ENCODE assay signal across 9 mouse cellular contexts in genomic region chr7:130867256-130867655, GRCm38 (mm10). TPM values are rescaled to one million over a fixed set of nuclear protein-coding genes. Genes with fewer than 3 reads are reported as not detected.
DNase-seq lines count a peak whose midpoint lies in the region; ATAC-seq and TF ChIP-seq lines count a peak whose summit lies in the region.
"Had no signal": no experiment of that assay in that cellular context is flagged by ENCODE, and none has a peak within 500 bp of the region (broad histone marks: within the 10 kb centered on the region; RNA-seq: fewer than 3 reads in every experiment).

No protein-coding gene starts in this region.

- TF ChIP-seq CTCF in liver, postnatal 0 days (IDR thresholded peaks at IDR 0.05; ENCODE audit: low read depth), result no peak

- H3K27ac ChIP-seq in liver, embryonic 11.5 days (ENCODE audit: low read depth, low read length), result no peak overlapping the region
- no peak overlapping the region for H3K27ac ChIP-seq in forebrain, embryonic 11.5 days (ENCODE audit: low read depth, low read length)
- H3K27ac ChIP-seq in liver, postnatal 0 days (ENCODE audit: low read depth), result 0 out of 2 replicates have a peak overlapping the region, but pooled peaks have one; percentile 11
- no peak overlapping the region for H3K27ac ChIP-seq in stomach, embryonic 15.5 days
- H3K27ac ChIP-seq: liver, embryonic 13.5 days had no signal

- no peak overlapping the region for H3K9ac ChIP-seq in liver, embryonic 11.5 days (ENCODE audit: low read depth, low read length)
- H3K9ac ChIP-seq in forebrain, embryonic 11.5 days (ENCODE audit: low read length), result no peak overlapping the region
- no peak overlapping the region for H3K9ac ChIP-seq in liver, postnatal 0 days (replicated peaks)
- no peak overlapping the region for H3K9ac ChIP-seq in stomach, embryonic 15.5 days
- H3K9ac ChIP-seq: liver, embryonic 13.5 days had no signal

- 58% methylated on average over 3 of the region's 3 CpGs for WGBS in liver, embryonic 11.5 days
- 58% methylated on average over 3 of the region's 3 CpGs for WGBS in forebrain, embryonic 11.5 days
- WGBS in liver, postnatal 0 days (ENCODE audit: insufficient replicate concordance), result 47% methylated on average over 3 of the region's 3 CpGs
- 60% methylated on average over 3 of the region's 3 CpGs for WGBS in stomach, embryonic 15.5 days

- no peak for ATAC-seq in liver, embryonic 11.5 days (replicated peaks; ENCODE audit: low FRiP score)
- ATAC-seq in forebrain, embryonic 11.5 days (replicated peaks; ENCODE audit: low FRiP score), result no peak
- no peak for ATAC-seq in liver, postnatal 0 days
- no peak for ATAC-seq in stomach, embryonic 15.5 days (ENCODE audit: insufficient read depth, low FRiP score, low read depth)

- no peak overlapping the region for H3K4me3 ChIP-seq in liver, embryonic 11.5 days (ENCODE audit: low read depth, low read length)
- H3K4me3 ChIP-seq in forebrain, embryonic 11.5 days (ENCODE audit: low read depth, low read length), result 0 out of 2 replicates have a peak overlapping the region, but pooled peaks have one; percentile 6
- H3K4me3 ChIP-seq in liver, postnatal 0 days (ENCODE audit: low read depth, low read length), result peak overlapping the region; percentile 77
- H3K4me3 ChIP-seq in stomach, embryonic 15.5 days (replicated peaks), result no peak overlapping the region

- TF ChIP-seq EP300 in liver, postnatal 0 days (IDR thresholded peaks at IDR 0.05; ENCODE audit: low read depth), result no peak

- H3K4me1 ChIP-seq in liver, embryonic 11.5 days (replicated peaks; ENCODE audit: control insufficient read depth, insufficient read depth, low read length), result no peaks in the 10 kb centered on the region
- H3K4me1 ChIP-seq in forebrain, embryonic 11.5 days (replicated peaks; ENCODE audit: control insufficient read depth, insufficient read depth, low read length), result no peaks in the 10 kb centered on the region
- H3K4me1 ChIP-seq in liver, postnatal 0 days (ENCODE audit: insufficient read depth), result peaks cover 8% of the 10 kb centered on the region
- H3K4me1 ChIP-seq in stomach, embryonic 15.5 days, result peaks cover 3% of the 10 kb centered on the region; the same call in 1 of the 2 replicates

- DNase-seq in liver, embryonic 11.5 days (ENCODE audit: low spot score), result no peak
- DNase-seq in liver, result no peak
- DNase-seq in forebrain, embryonic 11.5 days (ENCODE audit: low spot score), result no peak
- peak; percentile 20 for DNase-seq in liver, postnatal 0 days
- no peak for DNase-seq in thymus, postnatal 0 days (ENCODE audit: low spot score)
- no peak for DNase-seq in adrenal gland, adult 2 months
- no peak for DNase-seq in thymus, postnatal 25 days
- DNase-seq: liver, embryonic 13.5 days had no signal

- no peaks in the 10 kb centered on the region for H3K9me3 ChIP-seq in liver, embryonic 11.5 days (ENCODE audit: control insufficient read depth, low read length)
- H3K9me3 ChIP-seq in forebrain, embryonic 11.5 days (ENCODE audit: control insufficient read depth, low read length), result no peaks in the 10 kb centered on the region
- H3K9me3 ChIP-seq in liver, postnatal 0 days (ENCODE audit: low read length), result no peaks in the 10 kb centered on the region
- no peaks in the 10 kb centered on the region for H3K9me3 ChIP-seq in stomach, embryonic 15.5 days
- H3K9me3 ChIP-seq: liver, embryonic 13.5 days had no signal

- H3K27me3 ChIP-seq in liver, embryonic 11.5 days (replicated peaks; ENCODE audit: control insufficient read depth, insufficient read depth, low read length), result peaks cover 17% of the 10 kb centered on the region
- peaks cover 4% of the 10 kb centered on the region for H3K27me3 ChIP-seq in forebrain, embryonic 11.5 days (ENCODE audit: control insufficient read depth, insufficient read depth, low read length)
- H3K27me3 ChIP-seq in liver, postnatal 0 days (ENCODE audit: insufficient read depth, low read length), result no peaks in the 10 kb centered on the region
- H3K27me3 ChIP-seq in stomach, embryonic 15.5 days (replicated peaks), result no peaks in the 10 kb centered on the region

- H3K4me2 ChIP-seq in liver, embryonic 11.5 days, result peak overlapping the region; percentile 4; the same call in 1 of the 2 replicates
- H3K4me2 ChIP-seq in forebrain, embryonic 11.5 days (ENCODE audit: low read depth, low read length, severe bottlenecking), result no peak overlapping the region
- H3K4me2 ChIP-seq in liver, postnatal 0 days (ENCODE audit: low read depth, low read length), result peak overlapping the region; percentile 77
- peak overlapping the region; percentile 64; the same call in 1 of the 2 replicates for H3K4me2 ChIP-seq in stomach, embryonic 15.5 days

- H3K36me3 ChIP-seq in liver, embryonic 11.5 days (ENCODE audit: control insufficient read depth, insufficient read depth, low read length), result no peaks in the 10 kb centered on the region
- no peaks in the 10 kb centered on the region for H3K36me3 ChIP-seq in forebrain, embryonic 11.5 days (ENCODE audit: control insufficient read depth, insufficient read depth, low read length)
- no peaks in the 10 kb centered on the region for H3K36me3 ChIP-seq in liver, postnatal 0 days (replicated peaks; ENCODE audit: insufficient read depth, low read length)
- no peaks in the 10 kb centered on the region for H3K36me3 ChIP-seq in stomach, embryonic 15.5 days
- H3K36me3 ChIP-seq: liver, embryonic 13.5 days had no signal

RNA-seq across cellular contexts. Expression of gene Plekha1, which starts 1.7 kb away (rescaled TPM):
- polyA plus RNA-seq in liver, embryonic 11.5 days (2014; fragmentation: Nextera tagmentation; extraction: Ambion mirVana), result 18.4 and 20.1 TPM in 2 replicates
- 31.4 and 32.2 TPM in 2 replicates for polyA plus RNA-seq in forebrain, embryonic 11.5 days (2014; fragmentation: Nextera tagmentation; extraction: Ambion mirVana)
- 12.8 and 15.8 TPM in 2 replicates for polyA plus RNA-seq in liver, postnatal 0 days (2015; fragmentation: Nextera tagmentation; extraction: Ambion mirVana)
- 51.1 and 52.6 TPM in 2 replicates for polyA plus RNA-seq in stomach, embryonic 15.5 days (2015; fragmentation: Nextera tagmentation; extraction: Ambion mirVana)
- 17.6 and 20.7 TPM in 2 replicates for polyA plus RNA-seq in thymus, postnatal 0 days (2015; fragmentation: Nextera tagmentation; extraction: Ambion mirVana)
- total RNA-seq in adrenal gland, adult 2 months (2021), result 10 to 100 TPM; 22.5 to 30.1 TPM
- 11.0 and 11.2 TPM in 2 replicates for polyA plus RNA-seq in adrenal gland, adult 2 months (2012; rRNA removed)

Comparison
In these comparisons a context has a peak if more than half of its experiments do, and no peak if none do; other contexts are left out.
1. H3K4me3 ChIP-seq: peak in forebrain, embryonic 11.5 days (single experiment) and liver, postnatal 0 days (single experiment); none in liver, embryonic 11.5 days (single experiment) and stomach, embryonic 15.5 days (single experiment).